Comparison of ENCODE assay signal across 8 mouse cellular contexts in genomic region chr17:50763407-50763806, GRCm38 (mm10).
A peak's percentile ranks its signal among the peaks of the same experiment; 100 is the strongest.
DNase-seq lines count a peak whose midpoint lies in the region.

No protein-coding gene starts in this region.

- H3K4me3 ChIP-seq in embryonic facial prominence, embryonic 10.5 days, result no peak overlapping the region

- WGBS in embryonic facial prominence, embryonic 10.5 days, result 82% methylated on average over 5 of the region's 5 CpGs

- H3K36me3 ChIP-seq in embryonic facial prominence, embryonic 10.5 days (replicated peaks), result no peaks in the 10 kb centered on the region

- 0 out of 2 replicates have a peak, but pooled peaks cover 4% of the 10 kb centered on the region for H3K4me1 ChIP-seq in embryonic facial prominence, embryonic 10.5 days

- DNase-seq in heart, postnatal 10 days, result peak; percentile 17 to 28
- DNase-seq in heart, postnatal 36 days, result no peak
- DNase-seq in cerebellum, postnatal 10 days, result peak; percentile 63 to 66
- DNase-seq in layer of hippocampus, postnatal 14 days (ENCODE audit: low spot score in 2 of 2), result peak; percentile 53 to 84
- peak; percentile 45 for DNase-seq in right cerebral cortex, postnatal 14 days
- no peak for DNase-seq in MN1 (ENCODE audit: low spot score)
- no peak for DNase-seq in embryonic facial prominence, embryonic 10.5 days (ENCODE audit: low spot score)
- no peak for DNase-seq in gastrocnemius, postnatal 4 days (ENCODE audit: low spot score in 2 of 2)

- no peak overlapping the region for H3K27ac ChIP-seq in embryonic facial prominence, embryonic 10.5 days (replicated peaks)

- no peaks in the 10 kb centered on the region for H3K9me3 ChIP-seq in embryonic facial prominence, embryonic 10.5 days

- H3K27me3 ChIP-seq in embryonic facial prominence, embryonic 10.5 days (replicated peaks; ENCODE audit: low read depth, poor library complexity, severe bottlenecking), result no peaks in the 10 kb centered on the region

- intact Hi-C loops in heart, postnatal 10 days (cut with DNase I), result no loop called here
- intact Hi-C loops in heart, postnatal 36 days (cut with DNase I), result no loop called here

Comparison
In these comparisons a context has a peak if more than half of its experiments do, and no peak if none do; other contexts are left out.
1. DNase-seq: peak in heart, postnatal 10 days (2 of 2), cerebellum, postnatal 10 days (2 of 2), layer of hippocampus, postnatal 14 days (2 of 2) and right cerebral cortex, postnatal 14 days (single experiment); none in heart, postnatal 36 days (0 of 2), MN1 (single experiment), embryonic facial prominence, embryonic 10.5 days (single experiment) and gastrocnemius, postnatal 4 days (0 of 2).